Mouse (Mus musculus) CH12F3 (cell line): Measurements from ENCODE around the gene Cep162.

ENCODE experiments used
- in situ Hi-C: fragments of 300-500 bp; cut with MboI; formaldehyde crosslinking; loops from 2 replicates; pipeline ENCODE4 v1.14.3; 2020; ENCODE audit warnings: low sequenced_read_pairs

Cep162 gene

DNA sequence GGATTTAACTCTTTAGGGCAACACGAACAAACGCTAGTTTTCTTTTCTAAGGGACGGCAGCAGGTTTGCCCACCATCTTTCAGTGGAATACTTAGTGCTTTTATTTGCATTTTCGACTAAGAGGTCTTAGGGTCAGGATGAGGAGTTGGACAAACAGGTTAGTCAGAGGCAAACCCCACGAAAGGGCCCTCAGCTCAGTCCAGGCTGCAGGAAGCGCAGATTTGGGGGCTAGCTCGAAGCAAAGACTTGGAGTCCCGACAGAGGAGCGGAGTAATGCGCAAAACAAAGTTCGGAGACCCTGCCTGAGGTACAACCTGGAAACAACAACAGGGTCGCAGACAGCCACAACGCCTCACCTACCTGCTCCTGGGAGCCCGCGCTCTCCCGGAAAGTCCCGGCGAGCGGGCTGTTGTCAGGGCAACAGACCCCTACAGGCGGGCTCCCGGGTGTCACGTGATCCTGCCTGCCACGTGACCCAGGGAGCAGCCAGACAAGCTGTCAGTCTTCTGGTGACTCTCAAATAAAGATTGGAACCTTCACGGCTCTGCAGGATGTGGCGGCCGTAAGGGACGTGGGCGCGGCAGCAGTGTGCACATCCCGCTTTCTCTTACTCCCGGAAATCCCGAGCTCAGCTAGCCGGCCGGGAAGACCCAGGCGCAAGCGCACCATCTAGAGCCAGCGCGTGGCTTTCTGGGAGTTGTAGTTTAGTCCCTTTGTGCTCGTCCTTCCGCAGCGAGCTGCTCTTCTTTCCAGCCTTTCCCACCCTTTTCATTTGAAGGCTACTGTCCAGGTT lies at the start of gene Cep162:
TSS of gene Cep162 (minus strand) at position 634 of the 793 bp plus-strand sequence.
- in situ Hi-C loops: no loop called here

DNA sequence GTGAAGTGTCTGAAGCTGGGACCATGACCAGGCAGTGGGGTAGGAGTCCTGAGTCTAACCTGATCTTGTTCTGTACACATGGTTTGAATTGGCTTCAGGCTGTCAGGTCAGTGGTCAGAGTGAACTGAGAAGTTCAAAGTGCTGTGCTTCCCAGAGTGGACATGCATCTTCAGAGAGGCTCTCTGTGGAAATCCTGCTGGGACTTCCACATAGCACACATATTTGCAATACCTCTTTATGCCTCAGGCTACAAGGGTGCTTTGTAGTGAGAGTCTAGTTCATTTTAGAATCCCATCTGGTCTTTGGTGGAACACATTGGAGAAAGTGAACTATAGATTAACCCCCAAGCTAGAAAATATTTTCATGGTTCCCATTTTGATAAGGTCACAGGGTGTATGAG lies 47.9 kb upstream of the Cep162 start:
- in situ Hi-C loops: no loop called here

DNA sequence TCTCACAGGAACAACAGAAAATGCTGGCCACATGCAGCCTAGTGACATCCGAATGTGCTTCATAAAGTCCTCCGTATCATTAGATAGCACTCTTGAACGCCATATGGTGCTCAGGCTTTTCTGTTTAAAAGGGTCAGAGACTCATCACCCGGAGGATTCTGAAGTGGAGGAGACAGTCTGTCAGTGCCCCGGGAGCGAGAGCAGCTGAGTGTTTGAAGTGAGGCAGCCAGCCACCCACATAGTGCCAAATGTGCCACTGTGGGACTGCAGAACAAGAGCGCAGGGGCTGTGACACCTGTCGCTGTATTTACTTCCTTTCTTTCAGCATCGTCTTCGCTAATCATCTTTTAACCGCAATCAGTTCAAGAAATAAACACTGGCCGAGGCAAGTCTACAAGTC lies 43.6 kb upstream of the Cep162 start:
- in situ Hi-C loops: no loop called here

DNA sequence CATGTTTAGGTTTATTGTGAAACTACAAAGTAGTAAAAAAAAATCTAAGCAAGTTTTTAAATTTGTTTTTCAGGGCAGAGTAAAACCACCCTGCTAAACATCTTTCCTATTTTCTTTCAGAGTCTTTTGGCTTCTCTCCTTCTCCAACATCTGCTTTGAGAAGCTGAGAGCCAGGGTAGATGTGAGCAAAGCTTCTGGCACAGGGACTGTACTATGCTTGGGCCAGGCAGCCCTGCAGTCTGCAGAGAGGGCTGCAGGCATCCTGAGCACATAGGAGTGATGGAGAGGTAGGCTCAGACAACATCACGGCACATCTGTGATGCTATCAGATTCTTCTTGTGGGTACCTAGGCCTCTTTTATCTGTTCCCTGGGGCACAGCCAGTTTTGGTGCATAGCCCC lies 42.2 kb upstream of the Cep162 start:
- in situ Hi-C loops: no loop called here

DNA sequence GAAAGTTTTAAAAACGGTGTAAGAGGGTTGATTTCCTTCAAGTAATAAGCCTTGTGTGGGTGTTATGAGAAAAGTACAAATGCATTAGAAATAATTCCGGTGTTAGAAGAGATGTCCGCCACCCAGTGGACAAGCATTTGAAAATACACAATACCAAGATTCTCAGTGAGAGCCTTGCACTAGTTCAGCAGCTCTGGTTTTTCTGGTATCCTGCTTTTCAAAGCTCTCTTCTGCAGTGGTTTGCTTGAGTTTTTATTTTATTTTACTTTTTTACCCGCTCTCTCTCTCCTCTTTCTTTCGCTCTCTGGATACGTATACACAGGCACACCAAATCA lies 327 bp upstream of the Cep162 start:
- in situ Hi-C loops: no loop called here

DNA sequence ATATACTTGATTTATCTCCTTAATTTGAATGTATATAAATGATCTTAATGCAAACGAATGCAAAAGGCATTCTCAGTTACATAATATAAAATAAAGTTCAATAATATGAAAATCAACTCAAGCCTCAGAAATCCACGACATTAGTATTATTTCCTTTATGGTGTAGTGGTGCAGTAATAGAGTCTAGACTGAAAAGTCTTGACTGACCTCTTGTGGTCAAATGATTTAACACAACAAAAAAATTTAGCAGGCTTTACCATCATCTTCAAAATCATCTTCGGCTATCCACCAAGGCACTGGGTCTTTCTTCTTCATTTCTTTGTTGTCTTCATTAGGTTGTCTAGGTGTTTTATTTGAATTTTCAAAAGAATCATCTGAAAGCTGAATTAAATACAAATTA lies 7.2 kb downstream of the Cep162 start:
- in situ Hi-C loops: loop anchor here (10.0 to 25.0 kb wide), 2 partner anchors 213 to 1511 kb away; partner anchors contain the start of gene Ibtk

DNA sequence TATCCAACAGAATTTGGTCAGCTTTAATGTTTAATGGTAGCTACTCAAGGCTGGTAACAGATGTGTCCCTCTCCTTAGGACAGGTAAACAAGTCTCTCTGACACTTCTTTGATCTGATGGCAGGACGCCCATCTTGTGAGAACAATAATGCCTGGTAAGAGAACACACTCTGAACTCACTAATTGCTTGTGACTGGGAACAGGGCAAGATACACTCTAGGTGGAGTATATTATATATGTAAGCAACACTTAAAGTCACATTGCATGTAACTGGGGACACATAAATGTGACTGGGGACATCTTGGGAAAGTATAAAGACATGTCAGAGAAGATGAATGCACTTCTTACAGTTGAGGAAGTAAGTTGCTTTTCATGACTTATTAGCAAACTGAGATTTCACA lies 7.7 kb downstream of the Cep162 start:
- in situ Hi-C loops: loop anchor here (10.0 to 25.0 kb wide), 2 partner anchors 213 to 1510 kb away; partner anchors contain the start of gene Ibtk

DNA sequence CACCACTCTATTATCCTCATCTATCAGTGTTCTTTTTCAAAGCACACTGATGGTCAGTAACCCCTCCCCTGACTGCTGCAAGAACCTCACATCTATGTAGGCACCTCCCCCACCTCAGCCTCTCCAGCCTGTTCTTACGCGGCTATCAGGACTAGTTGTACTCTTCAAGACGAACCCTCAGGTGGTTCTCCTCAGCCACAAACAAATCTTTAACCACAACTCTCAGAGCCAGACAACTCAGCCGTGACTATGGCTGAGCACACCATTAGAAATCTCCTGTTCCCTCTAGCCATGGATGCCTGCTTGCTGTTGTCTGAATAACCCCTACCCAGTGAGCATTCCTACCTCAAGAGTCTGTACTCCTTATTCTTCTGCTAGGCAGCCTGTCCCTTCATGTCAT lies 42.1 kb downstream of the Cep162 start:
- in situ Hi-C loops: no loop called here

DNA sequence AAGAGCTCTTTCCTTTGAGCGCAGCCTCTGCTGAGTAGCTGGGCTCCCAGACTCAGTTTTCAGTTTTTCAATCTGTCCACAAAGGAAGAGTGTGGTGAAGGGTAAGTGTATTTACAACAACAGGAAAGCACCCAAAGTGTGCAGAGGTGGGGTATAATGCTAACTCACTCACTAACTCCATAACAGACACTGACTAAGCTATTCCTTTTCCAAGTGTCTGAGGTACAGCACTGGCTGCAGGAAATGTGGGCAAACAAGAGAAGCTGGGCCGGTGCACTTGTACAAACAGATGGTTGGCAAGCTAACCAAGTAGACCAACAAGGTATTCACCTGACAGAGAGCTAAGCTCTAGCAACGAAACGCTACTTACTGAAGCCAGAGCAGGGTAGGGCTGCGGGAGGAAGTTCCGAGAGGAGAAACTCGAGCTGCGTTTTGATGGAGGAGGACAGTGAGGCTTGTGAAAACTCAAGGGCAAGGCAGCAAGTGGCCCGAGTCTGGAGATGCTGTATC lies 44.5 kb downstream of the Cep162 start:
- in situ Hi-C loops: no loop called here

DNA sequence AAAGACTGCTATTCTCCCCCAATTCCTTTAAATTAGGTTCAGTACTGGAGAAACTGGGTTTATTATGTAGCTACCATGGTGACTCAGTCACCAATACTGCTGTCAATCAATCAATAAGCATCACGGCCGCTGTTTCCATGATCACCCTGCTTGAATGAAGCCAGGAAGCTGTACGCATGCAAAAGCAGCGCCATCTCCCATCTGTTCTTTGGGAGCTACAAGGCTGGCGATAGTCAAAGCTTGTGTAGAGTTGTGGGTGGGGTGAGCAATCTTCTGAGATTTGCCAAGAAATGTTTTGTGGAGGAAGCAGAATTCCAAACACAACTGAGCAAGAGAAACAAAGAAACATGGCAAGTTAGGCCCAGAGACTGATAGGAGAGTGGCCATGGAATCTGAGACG lies 52.9 kb downstream of the Cep162 start:
- in situ Hi-C loops: no loop called here

DNA sequence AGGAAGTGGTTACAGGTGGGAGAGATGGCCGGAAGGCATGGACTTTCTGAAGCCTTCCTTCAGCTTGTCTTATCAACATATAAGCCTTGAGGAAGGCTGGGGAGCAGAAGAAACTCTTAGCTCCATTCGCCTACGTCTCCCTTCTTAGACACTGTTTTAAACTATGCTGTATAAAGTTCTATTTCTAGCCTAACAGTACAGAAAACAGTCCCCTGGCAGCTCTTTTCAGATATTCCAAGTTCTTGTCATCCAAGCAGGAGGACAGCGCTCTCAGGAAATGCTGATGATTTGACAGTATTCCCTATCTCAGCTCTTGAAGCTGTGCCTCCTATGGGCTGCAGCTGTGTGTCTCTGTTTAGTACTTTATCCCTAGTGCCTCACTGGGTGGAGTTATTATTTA lies 54.4 kb downstream of the Cep162 start:
- in situ Hi-C loops: no loop called here

DNA sequence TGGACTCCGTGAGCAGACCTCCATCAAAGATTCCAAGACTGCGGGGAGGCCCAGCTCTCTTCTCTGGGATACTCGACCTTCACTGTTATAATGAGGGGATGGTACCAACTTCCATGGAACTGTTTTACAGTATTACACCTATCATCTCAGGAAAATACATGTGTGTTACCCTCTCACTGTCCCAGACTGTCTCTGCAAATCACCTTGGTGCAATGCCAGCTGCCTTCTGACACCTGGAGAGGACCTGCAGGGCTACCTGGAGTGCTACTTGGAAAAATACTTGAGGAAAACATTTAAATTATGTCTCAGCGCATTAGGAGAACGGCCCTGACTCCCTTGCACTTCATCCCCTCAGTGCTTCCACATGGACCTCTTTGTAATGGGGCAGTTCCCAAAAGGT lies 54.9 kb downstream of the Cep162 start:
- in situ Hi-C loops: no loop called here

DNA sequence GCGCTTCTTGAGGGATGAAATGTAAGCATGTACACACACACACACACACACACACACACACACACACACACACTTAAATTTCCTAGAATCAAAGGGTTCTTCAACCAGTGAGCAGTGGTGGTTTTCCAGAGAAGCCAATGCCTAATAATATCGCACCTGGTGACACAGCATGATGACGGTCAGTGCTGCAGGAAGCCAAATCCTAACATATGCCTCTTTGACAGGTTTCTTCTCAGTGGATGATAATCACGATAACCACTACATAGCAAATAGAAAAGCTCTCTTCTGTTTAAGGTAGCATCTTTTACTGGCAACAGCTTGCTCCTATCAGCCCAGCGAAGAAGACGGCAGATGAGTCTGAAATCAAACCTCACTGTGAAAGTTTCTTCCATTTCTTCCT lies 57.3 kb downstream of the Cep162 start:
- in situ Hi-C loops: no loop called here

DNA sequence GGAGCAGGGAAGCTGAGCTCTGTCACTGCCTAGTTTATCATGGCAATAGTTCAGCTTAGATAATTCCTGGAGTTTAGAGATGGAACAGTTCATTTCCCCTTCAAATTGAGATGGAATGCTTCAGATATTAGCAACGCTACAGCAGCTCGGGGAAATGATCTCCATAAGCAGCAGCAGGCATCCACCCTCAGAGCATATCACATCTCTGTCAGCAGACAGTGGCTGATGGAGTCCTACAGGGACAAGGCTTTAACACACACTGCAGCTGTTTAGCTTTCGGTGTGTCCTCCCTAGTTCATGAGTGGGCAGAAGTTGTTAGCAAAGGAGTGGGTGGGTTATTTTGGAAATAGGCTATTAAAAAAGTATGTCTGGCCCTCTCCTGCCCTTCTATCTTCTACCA lies 58.1 kb downstream of the Cep162 start:
- in situ Hi-C loops: no loop called here

DNA sequence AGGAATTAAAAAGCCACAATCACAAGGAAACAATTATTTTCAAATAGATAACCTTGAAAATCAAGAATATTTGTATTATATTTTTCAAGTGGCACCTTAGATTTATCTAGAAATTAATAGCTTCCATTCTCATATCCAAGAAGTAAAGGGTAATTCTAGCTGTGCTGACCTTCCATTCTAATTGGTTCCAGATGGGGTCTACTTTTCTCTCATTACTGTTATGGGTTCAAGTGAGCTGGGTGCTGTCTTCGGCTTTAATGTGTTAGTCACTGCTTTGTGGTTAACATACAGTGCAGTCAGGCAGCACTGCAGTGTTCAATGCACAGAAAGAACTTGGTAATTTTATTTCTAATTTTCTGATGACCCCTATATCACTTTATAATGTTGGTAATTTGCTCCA lies 61.6 kb downstream of the Cep162 start:
- in situ Hi-C loops: no loop called here

DNA sequence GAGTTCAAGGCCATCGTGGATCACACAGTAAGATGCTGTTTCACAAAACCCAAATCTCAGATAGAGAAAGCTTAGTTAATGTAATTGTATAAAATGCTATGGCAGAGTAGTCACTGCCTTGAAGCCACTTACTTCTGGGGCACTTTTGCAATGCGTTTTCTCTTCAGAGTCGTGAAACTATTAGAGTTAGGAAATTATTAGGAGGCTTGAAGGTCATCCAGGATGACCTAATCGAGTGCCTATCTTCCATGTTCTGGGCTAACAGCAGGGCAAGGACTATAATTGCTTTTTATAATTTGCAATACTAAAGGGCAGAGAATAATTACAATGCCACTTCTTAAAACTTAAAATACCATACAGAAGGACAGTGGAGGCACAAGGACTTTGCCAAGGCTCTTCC lies 68.0 kb downstream of the Cep162 start:
- in situ Hi-C loops: no loop called here

DNA sequence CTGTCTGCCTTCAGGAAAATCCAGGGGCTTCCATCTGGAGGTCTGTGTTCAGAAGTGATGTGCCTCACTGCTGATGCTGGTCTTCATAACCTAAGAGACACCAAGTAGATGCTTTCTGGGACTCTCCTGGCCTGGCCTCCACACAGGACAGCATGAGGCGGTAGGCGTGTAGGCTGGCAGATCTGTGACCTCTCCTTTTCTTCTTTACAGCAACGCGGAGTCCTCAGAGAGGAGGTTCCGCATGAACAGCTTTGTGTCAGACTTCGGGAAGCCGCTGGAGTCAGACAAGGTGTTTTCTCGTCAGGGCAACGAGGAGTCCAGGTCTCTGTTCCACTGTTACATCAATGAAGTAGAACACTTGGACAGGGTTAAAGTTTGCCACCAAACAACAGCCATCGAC lies 73.1 kb downstream of the Cep162 start:
- in situ Hi-C loops: no loop called here

DNA sequence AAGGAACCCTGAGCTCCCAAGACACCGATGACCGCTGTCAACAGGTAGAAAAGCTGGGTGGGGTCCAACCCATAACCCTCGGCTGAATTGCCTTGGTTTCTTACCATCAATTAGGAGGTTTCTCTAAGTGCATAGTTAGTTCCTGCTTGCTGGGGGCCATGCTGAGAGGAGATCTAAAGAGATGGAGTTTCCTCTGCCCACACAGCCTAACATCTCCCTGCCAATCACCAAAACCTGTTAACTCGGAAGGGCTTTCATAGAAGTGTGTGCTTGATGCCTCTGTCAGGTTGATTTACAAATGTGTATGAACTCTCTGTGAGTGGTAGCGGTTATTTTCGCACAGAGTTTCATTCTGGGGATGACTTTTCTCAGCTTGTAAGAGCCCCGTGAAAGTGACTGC lies 76.8 kb downstream of the Cep162 start:
- in situ Hi-C loops: no loop called here

DNA sequence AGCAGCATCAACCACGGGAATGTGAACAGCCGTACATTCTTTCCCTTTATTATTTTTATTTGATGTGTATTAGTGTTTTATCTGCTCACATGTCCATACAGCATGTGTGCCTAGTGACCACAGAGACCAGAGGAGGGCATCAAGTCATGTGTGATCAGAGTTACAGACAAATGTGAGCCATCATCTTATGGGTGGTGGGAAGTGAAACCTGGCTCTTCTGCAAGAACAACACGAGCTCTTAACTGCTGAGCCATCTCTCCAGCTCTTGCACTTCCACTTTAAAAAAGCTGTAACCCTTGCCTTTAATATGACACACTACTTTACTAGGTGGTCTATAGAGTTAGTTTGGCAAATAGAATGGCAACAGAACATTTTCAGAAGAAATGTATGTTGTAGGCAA lies 83.8 kb downstream of the Cep162 start:
- in situ Hi-C loops: no loop called here

DNA sequence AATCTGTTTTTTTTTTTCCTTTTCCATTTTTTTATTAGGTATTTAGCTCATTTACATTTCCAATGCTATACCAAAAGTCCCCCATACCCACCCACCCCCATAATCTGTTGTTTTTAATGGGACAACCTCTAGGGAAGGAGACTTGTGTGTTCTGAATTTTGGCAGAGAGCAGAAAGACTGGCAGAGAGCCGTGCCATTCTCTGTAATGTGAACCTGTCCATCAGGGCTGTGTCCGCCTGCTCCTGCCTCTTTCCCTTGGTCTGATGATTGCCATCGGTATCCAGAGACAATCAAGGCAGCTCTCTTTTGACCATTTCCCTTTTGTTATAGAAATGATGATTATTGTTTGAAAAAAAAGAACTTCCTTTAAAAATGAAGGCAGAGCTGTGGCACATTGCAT lies 84.4 kb downstream of the Cep162 start:
- in situ Hi-C loops: no loop called here

DNA sequence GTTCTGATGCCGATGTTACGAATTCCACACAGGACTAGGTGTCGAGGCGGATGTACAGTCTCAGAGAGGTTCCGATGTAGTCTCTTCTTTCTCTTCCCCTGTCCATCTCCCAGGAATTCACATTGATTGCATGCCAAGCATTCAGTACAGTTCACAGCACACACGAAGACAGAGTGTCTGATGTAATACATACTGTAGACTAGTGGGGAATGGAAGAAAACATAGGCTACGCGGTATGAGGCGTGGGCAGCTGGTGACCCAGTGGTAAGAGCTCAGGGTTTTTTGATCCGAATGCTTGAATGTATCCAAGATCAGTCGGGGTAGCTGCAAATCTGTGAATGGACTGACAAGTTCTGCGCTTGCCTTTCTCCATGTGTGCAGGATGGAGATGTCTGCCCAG lies 86.2 kb downstream of the Cep162 start:
- in situ Hi-C loops: no loop called here

DNA sequence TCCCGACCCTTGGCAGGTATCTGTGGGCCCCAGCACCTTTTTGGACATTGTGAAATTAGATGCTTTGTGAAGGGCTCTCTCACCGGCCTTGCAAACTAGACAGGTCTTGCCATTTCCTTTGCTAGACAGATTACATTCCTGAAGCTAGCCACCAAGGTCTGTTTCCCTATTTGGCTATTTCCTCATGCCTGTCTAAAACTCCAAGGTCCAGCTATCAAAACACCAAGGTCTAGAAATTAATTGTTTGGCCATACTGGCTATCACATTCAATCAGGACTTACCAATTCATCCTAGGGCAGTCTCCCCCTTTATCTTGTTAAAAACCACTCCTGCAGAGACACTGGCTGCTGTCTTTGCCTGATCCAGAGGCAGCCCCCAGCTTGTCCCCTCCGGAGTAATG lies 87.3 kb downstream of the Cep162 start:
- in situ Hi-C loops: no loop called here
